Mouse (Mus musculus): ENCODE measurements around the gene Bpifa6.
A peak's percentile ranks its signal among the peaks of the same experiment; 100 is the strongest.
"Not testable (repeated sequence)": the region's sequence is repeated elsewhere in the genome, so short reads cannot be mapped to it uniquely, and the experiment has no call there.

Bpifa6 gene

DNA sequence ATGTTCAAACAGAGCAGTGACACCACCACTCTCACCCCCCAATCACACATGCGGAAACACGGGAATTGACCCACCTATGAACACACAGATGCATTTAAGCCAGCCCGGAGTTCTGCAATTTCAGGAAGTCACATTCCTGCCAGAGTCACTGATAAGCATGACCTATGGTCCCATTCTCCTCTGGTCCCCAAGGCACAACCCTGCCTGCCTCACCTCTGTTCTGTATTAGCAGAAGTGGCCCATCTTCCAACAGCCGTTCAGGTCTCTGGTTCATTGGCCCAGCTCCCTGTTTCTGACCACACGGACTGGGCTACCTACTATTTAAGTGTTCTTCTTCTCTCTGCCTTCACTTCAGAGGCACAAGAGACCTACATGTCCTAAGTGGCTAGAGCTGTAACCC, at the start of gene Bpifa6:
Bpifa6 (plus strand) TSS at position 364 of the 400 bp plus-strand sequence.
- DNase-seq (ENCODE audit: low read depth, low spot score), result no peak

DNA sequence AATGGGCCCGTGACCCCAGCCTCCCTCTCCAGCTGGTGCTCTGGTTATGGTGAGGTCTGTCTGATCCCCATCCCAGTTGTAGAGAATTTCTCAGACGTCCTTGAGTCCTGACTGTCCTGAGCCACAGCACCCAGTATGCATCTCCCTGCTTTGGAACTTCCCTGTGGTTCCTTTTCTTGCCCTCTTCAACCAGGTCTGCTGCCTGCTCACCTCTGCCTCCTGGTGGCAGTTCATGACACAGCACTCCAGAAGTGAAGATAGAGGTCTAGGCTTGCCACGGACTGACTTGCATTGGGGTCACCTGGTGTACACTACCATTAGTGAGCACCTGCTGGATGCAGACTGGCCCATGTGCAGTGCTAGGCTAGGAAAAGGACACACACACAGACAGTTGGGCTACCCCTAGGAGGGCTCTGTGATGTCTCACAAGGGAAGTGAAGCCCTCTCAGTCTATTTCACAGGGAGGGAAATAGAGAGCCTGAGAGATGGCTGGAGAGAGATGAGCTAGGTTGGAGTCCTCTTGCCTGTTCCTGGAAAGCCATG, 44.8 kb upstream of the Bpifa6 start:
- DNase-seq (ENCODE audit: low read depth, low spot score), result no peak

DNA sequence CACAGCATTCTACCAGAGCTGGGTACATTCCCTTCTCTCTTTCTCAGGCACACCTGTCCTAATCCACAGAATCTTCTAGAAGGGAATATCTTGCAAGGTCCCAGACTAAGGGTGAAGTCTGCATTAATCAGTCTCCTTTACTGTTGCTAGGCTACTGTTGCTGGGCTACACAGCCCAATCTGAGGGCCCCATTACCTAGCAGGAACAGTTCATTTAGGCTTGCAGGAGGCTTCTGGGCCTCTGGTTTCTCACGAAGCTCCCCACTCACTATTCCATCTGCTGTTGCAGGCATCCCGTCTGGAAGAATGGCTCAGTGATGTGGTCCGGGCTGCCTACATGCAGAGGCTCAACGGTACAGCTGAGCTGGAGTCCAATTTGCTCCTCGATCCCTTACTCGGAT, 43.6 kb upstream of the Bpifa6 start:
- no peak for DNase-seq (ENCODE audit: low read depth, low spot score)

DNA sequence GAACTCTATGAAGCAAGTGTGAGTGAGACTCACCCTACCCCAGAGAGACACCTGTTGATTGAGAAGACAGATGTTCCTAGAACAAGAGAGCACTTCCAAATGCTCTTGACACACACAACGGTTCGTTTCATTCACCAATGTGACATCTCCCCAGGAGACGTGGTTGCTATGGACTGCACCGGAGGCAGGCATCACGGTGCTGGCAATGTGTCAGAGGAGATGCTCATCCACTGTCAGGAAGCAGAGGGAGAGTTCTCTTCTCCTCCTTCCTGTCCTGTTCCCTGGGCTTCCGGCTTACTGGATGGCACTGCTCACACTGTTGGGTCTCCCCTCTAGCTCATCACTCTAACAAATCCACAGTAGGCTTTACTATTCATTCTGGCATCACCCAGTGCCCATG, 41.4 kb upstream of the Bpifa6 start:
- DNase-seq (ENCODE audit: low read depth, low spot score), result no peak

DNA sequence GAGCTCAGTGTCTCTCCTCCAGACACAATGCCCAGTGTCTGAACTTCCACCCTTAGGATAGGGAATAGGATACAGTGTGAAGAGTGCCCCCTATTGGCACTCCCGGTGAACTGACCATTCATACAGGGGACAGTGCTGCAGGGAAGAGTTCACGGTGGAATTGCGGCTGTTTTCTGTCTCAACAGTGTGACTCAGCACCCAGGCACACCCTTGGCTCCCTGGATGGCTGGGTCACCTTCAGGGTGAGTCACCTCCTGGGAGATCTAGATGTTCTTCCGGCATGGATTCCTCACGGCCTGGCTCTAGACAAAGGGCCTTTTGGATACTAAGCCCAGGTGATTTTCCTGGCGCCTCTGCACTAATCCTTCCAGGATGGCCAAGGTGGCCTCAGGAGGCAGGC, 39.4 kb upstream of the Bpifa6 start:
- no peak for DNase-seq (ENCODE audit: low read depth, low spot score)

DNA sequence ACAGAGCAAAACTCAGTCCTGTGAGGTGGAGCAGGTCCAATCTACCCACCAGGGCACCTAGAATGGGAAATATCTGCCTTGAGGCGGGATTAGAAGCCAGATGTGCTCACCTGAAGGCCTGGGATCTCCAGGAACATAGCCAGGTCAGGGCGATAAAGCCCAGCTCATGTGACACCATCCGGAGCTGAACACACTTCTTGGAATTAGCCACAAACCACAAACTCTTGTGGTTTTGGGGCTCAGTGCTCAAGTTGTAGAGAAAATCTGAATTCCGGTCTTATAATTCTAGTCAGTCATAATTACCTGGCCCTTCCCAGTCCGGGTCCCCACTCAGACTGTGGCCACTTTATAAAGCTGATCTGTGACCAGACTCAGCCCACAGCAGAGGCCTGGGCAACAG, 36.9 kb upstream of the Bpifa6 start, which contains the start of gene Bpifb4:
Bpifb4 (plus strand) TSS at position 370 of the 400 bp plus-strand sequence.
- no peak for DNase-seq (ENCODE audit: low read depth, low spot score)

DNA sequence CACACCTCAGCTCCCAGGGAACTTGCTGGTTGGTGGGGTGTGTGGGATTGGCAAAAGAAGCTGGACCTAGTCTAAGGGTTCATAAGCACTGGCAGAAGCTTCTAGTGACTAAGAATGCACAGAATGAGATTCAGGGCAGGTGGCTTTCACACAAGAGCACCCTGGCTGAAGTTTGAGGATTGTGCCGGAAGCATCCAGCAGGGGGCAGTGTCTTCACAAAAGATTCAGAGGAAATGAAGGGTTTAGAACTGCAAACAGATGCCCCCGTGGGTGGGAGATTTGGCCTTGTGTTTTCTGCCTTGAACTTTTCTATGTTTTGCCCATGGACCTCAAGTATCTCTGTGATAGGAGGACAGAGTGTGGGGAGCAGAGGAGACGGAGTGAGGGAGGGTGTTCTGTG, 31.2 kb upstream of the Bpifa6 start:
- peak; percentile 31 for DNase-seq (ENCODE audit: low read depth, low spot score)

DNA sequence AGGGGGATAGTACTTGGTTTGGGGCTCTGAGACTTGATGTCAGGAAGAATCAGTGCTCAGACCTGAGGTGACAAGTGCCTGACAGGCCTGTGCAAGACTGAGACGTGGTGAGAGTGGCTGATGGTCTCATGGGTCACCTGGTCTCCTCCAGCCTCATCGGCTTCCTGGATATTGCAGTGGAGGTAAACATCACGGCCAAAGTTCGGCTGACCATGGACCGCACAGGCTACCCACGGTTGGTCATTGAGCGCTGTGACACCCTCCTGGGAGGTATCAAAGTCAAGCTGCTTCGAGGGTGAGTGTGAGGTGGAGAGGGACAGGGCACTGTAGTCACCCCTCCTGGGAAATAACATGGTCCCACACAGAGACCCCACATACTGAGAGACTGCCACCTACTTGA, 30.2 kb upstream of the Bpifa6 start:
- no peak for DNase-seq (ENCODE audit: low read depth, low spot score)

DNA sequence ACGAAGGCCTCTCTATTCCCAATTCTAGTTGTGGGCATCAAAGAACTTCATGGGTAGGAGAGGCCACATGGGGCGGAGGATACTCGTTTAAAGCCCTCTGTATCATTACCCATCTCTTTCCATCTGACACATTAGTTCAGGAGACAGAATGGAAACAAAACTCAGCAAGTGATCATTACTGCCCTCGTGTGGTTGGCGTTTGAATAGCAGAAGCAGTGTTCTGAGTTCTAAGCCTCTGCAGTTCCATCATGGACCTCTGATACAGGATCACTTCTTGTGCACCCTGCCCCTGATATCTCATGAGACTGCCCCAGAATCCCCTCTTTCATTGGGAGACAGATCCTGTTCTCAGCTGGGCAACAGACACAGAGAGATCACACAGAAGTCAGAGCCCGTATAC, 21.8 kb upstream of the Bpifa6 start:
- DNase-seq (ENCODE audit: low read depth, low spot score), result peak; percentile 48

DNA sequence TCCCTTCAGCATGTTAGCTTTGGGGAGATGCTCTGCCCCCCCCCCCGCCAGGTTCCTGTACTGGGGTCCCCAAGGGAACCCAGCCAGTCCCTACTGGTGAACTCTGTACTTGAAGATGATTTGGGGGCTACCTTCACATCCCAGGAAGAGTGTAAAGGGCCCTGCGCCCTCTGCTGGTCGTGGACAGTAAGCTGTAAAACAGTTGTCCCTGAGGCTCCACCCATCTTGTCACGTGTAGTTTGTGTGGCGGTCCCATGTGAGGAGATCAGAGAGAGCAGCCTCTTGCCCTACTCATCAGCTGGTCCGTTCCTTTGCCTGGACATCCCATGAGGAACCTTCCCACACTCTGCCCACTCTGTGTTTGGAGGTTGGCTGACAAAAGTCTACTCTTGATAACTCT, 20.9 kb upstream of the Bpifa6 start:
- peak; percentile 42 for DNase-seq (ENCODE audit: low read depth, low spot score)

DNA sequence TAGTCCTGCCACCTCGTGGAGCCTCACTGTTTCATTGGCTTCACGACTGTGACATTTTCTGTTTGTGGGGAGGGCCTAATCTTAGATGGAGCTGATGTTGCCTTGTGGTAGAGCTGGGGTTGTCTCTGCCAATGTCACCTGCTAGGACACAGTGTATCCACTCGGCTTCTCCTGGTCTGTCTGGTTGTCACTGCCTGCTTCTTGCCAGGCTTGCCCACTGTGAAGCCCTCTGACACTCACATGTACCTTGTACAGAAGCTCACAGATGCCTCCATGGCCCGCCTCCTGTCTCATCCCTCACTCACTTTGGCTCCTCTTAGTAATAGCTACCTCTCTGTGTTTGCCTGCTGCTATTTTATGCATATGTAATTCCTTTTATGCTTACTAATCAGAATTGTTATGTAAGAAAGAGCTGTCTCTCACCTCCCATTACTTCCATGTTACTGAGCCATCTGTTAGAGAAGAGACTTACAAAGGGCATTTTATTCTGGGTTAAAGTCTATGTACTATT, 11.9 kb upstream of the Bpifa6 start:
- DNase-seq (ENCODE audit: low read depth, low spot score), result no peak

DNA sequence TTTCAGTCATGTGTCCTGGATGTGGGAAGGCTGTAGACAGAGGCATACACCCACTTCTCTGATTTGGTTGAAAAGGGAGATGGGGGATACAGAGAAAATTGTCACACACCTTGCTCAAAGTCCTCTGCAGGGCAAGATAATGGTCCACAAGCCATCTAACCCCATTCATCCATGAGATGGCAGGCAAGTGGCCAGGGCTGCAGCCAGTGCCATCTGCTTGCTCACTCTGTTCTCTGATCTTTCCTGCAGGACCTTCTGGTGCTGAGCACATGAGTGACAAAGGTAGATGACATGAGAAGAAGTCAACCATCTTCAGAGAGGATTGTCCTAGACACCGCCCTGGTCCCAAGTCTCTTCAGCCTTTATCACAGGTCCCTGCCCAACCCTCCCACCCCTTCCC, 11.4 kb upstream of the Bpifa6 start:
- no peak for DNase-seq (ENCODE audit: low read depth, low spot score)

DNA sequence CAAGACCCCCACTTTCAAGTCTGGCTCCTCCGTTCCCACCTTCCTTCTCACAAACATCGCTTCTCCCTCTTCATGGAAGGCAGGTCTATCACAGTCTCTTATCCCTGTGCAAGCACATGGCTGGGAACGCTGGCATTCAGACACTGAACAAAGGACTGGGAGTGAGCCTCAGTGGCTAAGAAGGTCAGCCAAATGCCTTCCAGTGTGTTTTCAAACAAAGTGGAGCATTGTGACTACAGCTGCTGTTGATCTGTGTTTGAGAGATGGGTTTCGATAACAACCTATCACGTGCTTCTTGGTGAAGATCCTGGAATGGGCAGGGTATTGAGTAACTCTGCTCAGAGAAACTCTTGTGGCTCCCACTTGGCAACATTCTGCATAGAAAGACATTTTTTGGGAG, 4.5 kb upstream of the Bpifa6 start:
- DNase-seq (ENCODE audit: low read depth, low spot score), result no peak

DNA sequence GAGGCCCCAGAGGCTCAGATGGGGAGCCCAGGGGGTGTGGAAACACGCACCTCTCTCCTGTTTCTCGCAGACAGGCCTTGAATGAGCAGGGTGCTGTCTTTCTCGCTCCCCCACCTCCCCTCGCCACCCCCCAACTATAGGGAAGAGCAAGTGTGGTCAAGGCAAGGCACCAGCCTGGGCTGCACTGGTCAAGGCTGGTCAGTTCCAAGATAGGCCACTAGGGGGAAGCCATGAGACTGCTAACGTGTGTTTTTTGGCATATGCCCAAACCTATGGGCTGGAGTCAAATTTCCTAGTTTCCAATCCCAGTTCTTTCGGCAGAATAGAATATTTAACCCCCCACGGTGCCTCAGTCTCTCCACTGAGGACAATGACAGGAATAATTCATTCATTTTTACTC, 21.0 kb downstream of the Bpifa6 start:
- peak; percentile 35 for DNase-seq (ENCODE audit: low read depth, low spot score)

DNA sequence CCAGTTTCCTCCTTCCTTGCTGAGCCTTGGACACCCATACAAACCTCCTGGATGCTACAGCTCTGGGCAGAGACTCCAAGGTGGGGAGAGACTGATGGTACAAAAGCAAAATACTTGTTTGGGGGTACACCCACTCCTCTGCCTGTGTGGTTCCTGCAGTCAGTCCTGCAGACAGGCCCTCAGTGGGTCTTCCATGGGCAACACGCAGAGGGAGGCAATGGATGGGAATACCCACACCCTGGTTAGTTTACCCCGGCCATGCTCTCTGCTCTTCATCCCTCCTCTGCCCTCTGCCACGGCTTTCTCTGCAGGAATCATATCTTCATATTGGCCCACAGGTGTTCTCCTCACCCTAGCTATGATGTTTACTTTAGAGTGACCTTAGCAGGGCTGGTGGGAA, 25.8 kb downstream of the Bpifa6 start:
- no peak for DNase-seq (ENCODE audit: low read depth, low spot score)

DNA sequence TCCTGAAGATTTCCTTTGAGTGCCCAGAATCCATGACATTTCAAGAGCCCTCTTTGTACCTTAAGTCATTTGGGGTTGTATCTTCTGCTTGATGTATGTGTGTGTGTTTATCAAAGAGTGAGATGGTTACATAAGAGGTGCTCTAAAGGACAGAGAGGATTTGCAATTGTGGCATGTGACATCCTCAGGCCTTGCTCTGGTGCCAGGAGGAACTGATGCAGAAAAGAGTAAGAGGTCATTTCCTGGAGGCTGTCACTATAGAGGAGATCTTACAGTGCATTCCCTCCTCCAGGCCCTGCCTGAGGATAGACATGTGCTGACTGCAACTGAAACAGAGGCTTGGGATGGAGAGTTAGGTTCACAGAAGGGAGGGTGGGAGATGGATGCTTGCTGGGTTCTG, 26.3 kb downstream of the Bpifa6 start:
- DNase-seq (ENCODE audit: low read depth, low spot score), result no peak

DNA sequence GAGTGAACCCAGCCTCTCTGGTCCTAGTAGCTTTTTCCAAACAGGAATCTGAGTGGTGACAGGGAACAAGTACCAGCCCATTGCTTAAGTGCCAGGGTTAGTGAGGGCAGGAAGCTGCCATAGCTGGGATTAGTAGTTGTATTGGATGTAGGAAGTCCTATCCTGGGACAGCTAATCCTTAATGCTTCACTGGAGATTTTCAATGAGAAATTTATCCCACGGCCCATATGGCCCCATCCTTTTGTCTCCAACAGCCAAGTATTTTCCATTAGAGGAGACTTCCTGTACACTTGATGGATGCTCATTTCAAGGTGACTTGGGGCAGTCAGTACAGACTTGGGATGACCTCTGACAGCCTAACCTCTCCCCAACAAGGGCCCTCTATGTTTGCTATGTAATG, 29.7 kb downstream of the Bpifa6 start:
- no peak for DNase-seq (ENCODE audit: low read depth, low spot score)

DNA sequence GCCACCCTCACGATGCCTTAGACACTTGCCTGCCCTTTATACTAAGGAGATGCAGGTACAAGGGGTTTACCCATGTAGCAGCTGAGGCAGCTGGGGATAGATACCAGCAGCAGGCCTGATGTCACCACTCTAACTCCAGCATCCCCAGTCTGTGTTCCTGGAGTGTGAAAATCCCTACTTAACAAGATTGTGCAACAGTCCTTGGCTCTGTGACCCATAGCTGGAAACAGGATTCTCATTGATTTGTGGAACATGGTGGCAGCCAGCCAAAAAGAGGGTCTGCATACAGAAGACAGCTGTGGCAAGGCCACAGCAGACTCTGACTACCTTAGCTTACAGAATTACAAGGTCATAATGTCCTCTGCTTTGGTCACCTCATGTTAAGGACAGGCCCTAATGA, 30.3 kb downstream of the Bpifa6 start:
- no peak for DNase-seq (ENCODE audit: low read depth, low spot score)

DNA sequence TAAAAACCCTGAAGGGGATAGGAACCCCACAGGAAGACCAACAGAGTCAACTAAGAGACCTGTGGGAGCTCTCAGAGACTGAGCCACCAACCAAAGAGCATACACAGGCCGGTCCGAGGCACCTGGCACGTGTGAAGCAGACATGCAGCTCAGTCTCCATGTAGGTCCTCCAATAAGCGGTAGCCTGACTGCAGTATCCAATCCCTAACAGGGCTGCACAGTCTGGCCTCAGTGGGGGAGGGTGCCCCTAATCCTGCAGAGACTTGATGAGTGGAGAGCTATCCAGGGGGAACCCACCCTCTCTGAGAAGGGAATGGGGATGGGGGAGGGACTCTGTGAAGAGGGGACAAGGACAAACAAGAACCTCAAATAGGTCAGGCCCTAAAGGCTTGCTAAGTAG, 31.0 kb downstream of the Bpifa6 start:
- no peak for DNase-seq (ENCODE audit: low read depth, low spot score)

DNA sequence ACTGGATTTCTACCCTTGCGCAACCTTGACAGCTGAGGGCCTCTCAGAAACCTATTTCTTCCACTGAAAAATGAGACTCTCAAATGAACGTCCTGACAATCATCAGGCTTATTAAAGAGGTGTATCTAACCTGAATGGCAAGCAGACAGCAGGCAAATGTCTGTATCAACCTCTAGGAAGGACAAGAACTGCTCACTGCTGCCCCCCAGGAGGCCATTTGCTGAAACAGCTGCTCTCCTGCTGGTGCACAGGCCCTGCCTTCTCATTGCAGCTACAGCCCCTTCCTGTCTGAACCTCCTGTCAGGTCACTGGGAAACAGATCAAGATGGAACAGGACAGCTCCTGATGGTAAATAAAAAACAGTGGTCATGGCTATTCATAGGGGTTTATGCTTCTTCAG, 31.6 kb downstream of the Bpifa6 start:
- DNase-seq (ENCODE audit: low read depth, low spot score), result no peak

DNA sequence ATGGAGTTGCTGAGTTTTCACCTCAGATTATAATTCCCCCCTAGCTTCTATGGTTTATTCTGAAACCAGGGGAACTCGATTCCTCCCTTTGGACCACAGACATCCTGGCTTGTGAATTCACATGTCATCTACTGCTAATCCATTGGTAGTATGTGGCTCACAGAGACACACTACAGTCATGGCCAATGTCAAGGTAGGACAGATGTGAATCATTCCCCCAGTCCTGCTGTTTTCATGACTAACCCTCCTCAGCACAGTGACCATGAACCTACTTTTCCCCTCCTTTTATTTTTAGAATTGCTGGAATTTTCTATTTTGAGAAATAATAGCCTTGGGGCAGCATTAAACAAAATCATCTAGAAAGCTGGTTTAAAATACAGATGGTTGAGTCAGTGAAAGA, 32.6 kb downstream of the Bpifa6 start:
- no peak for DNase-seq (ENCODE audit: low read depth, low spot score)

DNA sequence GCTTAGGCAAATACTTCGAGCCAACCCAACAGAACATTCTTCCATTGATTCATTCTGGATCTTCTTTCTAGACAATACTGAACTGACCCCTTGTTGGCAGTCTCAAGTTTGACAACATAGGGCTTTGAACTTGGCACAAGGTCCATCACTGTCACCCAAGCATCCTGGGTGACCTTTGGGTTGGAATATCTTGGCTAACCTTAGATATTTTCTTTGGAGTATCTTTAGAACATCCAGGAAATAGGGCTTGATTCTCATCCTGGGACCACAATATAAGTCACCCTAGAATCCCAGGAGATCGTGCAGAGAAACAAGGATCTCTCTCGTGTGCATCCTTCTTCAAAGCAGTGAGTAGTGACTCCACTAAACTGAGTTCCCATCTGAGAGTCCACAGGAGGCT, 33.2 kb downstream of the Bpifa6 start, which contains the start of gene Bpifa2:
Bpifa2 (plus strand) TSS at position 301 of the 400 bp plus-strand sequence.
- DNase-seq (ENCODE audit: low read depth, low spot score), result no peak

DNA sequence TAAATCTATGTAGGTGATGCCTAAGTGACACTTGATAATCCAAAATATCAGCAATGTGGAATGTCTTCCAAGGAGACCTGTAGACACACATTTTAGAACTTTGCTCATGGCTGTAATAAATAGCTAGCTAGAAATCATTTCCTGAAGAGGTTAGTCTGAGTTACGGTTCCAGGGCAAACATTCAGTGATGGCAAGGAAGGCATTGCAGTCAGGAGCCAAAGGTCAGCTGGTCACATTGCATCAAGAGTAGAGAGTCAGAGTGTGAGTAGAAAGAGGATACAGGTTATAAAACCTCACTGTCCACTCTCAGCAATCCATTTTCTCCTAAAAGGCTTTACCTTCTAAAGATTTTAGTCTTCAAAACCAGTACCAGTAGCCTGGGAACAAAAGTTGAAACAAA, 43.2 kb downstream of the Bpifa6 start:
- DNase-seq (ENCODE audit: low read depth, low spot score), result no peak

DNA sequence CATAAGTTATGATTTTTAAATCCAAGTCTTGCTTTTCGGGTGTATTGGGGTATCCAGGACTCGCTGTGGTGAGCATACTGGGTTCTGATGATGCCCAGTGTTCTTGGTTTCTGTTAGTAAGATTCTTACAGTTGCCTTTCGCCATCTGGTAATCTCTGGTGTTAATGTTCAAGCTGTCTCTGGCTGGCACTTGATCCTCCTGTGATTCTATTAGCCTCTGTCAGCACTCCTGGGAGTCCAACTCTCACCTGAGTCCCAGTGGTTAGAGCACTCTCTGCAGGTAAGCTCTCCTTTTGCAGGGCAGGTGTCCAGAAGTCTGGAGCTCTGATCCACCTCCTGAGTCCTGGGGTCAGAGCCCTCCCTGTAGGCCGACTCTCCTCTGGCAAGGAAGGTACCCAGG, 49.9 kb downstream of the Bpifa6 start:
- not testable (repeated sequence) for DNase-seq (ENCODE audit: low read depth, low spot score)
